Mouse (Mus musculus) left cerebral cortex, adult 18-20 months (tissue): ENCODE measurements around the gene Rbfox1. TPM values are rescaled to one million over a fixed set of nuclear protein-coding genes. Genes with fewer than 3 reads are reported as not detected.

Experiments
- DNase-seq, 2 experiments: peaks; one replicate each; pipeline ENCODE4 v3.0.0; 2021 to 2022; ENCODE audit warnings: low spot score in 2 of 2, mixed read lengths in 1 of 2
- total RNA-seq, 2 experiments: library from RNA; stranded (reverse); gene quantifications; 2 replicates each; pipeline ENCODE4 v1.2.3; 2021

Rbfox1 gene
- total RNA-seq, 2 experiments from 2014 or later, result 309 to 311 TPM

GRCm38 (mm10) chr16:6182329-6182728 lies 297.2 kb downstream of the Rbfox1 start:
- DNase-seq, result peak in 1 of 2 experiments; percentile 19

DNA sequence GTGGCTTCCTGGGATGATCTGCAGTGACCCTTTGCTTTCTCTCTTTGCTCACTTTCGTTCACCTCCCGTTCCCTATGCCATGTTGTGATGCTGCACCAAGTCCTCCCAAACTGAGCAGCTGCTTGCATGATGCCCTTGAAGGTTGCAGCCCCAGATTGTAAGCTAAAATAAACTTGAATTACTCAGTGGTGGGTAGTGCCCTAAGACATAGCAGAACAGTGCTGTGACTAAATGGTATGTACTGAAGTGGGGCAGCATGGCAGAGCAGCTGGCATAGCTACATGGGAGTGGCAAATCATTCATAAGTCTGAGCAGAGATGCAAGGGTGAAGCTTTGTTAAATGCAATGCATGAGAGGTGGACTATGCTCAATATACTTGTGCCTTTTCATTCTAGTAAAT lies 307.2 kb downstream of the Rbfox1 start:
- no peak for DNase-seq

- DNase-seq, result no peak
Observed at GRCm38 (mm10) chr16:6206431-6206830, 321.3 kb downstream of the Rbfox1 start.

DNA sequence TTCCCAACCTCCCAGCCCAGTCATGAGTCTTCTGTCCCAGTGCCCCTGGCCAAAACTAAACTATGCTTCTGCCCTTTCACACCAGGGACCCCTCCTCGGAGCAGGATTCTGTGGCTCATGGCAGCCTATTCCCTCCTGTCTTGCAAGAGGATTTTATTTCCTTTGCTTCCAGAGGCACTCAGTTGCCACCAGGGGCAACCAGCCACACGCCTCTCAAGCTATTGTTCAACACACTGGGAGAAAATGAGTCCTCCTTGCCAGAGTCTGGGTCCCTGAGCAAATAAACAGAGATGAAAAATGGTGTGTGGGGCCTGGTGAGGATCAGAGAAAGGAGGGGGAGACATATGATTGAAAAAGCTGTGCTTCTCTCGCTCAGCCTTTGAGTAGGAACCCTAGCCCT lies 327.8 kb downstream of the Rbfox1 start:
- no peak for DNase-seq

- DNase-seq, result no peak
Observed at GRCm38 (mm10) chr16:6227449-6227848, 342.3 kb downstream of the Rbfox1 start.

- DNase-seq, result no peak
Observed at GRCm38 (mm10) chr16:6232966-6233365, 347.8 kb downstream of the Rbfox1 start.

DNA sequence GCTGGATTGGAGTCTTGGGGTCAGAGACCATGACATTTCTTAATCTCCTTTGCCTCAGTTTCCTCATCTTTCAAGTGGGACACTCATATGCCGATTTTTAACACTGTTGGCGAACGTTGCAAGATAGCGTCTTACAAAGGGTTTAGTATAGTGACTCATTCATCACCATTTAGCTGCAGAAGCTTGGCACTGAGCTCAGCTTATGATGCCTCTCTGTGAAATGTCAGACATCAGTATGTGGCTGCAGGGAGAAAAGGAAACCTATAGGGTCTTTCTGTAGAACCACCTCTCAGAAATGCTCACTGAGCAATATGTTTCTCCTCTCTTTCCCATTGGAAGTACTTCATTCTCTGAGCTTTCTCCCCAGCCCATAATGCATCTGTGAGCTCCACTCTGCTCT lies 356.2 kb downstream of the Rbfox1 start:
- DNase-seq, result peak in 1 of 2 experiments; percentile 11

DNA sequence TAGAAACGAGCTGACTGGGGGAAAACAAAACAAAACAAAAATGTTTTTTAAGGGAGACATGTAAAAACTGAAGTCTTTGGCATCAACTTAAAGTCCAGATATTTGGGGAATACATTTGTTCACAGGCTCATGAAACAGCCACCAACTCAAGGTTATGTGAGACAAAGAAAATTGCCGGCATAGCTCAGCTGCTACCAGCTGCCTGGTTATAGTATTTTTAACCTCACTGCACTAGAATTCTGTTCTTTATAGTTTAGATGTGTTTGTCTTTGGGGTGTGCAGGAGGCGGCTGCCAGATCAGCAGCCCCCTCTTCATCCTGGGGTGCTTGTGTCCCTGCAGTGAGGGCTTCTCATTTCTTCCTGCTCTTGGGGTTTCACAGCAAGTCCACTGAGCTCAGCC lies 357.3 kb downstream of the Rbfox1 start:
- no peak for DNase-seq

- no peak for DNase-seq
Observed at GRCm38 (mm10) chr16:6247569-6247968, 362.4 kb downstream of the Rbfox1 start.

- DNase-seq, result no peak
Observed at GRCm38 (mm10) chr16:6264557-6264956, 379.4 kb downstream of the Rbfox1 start.

DNA sequence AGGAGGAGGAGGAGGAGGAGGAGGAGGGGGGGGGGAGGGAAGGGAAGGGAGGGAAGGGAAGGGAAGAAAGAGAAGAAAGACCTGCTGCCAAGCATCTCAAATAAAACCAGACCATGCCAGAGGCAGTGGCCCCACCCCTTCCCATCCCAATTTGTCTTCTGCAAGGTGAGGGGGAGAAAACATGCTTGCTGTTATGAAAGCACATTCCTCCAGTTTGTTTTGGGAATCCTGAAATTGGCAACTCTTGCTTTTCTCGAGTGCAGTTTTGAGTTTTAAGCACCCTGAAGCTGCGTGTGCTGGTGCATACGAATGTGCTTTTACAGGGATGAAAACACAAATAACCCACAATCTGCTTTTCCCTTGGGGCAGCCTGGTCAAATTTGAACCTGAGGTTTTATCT lies 380.5 kb downstream of the Rbfox1 start:
- DNase-seq, result no peak

- no peak for DNase-seq
Observed at GRCm38 (mm10) chr16:6271596-6272370, 386.6 kb downstream of the Rbfox1 start.

GRCm38 (mm10) chr16:6283496-6283895 lies 398.3 kb downstream of the Rbfox1 start:
- DNase-seq, result no peak

GRCm38 (mm10) chr16:6284317-6284716 lies 399.2 kb downstream of the Rbfox1 start:
- DNase-seq, result no peak

DNA sequence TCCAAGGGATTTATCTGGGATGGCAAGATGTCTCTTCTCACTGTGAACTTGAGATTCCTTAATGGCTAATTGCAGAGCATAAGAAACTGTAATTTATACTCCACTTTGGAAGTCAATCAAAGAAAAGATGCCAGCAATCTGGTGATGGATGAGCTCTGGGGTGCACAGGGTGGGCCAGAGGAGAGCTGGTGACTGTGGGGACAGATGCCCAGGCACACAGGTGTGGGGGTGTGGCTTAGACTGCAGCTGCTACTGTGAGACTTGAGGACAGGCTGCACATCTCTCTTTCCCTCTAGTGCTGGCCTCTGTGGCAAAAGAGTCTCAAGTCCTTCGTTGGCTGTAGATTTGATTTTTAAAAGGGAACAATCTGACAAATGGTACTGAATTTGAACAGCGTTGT lies 402.5 kb downstream of the Rbfox1 start:
- no peak for DNase-seq

GRCm38 (mm10) chr16:6300112-6300511 lies 415.0 kb downstream of the Rbfox1 start:
- no peak for DNase-seq

GRCm38 (mm10) chr16:6303082-6303481 lies 417.9 kb downstream of the Rbfox1 start:
- no peak for DNase-seq

- DNase-seq, result no peak
Observed at GRCm38 (mm10) chr16:6309940-6310339, 424.8 kb downstream of the Rbfox1 start.

GRCm38 (mm10) chr16:6310744-6311678 lies 425.9 kb downstream of the Rbfox1 start:
- no peak for DNase-seq

GRCm38 (mm10) chr16:6313689-6314088 lies 428.5 kb downstream of the Rbfox1 start:
- peak in 1 of 2 experiments; percentile 55 for DNase-seq

GRCm38 (mm10) chr16:6324832-6325231 lies 439.7 kb downstream of the Rbfox1 start:
- DNase-seq, result no peak

- DNase-seq, result no peak
Observed at GRCm38 (mm10) chr16:6331400-6331939, 446.3 kb downstream of the Rbfox1 start.
